Mouse (Mus musculus): ENCODE results near the gene Mboat2.
A peak's percentile ranks its signal among the peaks of the same experiment; 100 is the strongest.

- no peak for TF ChIP-seq EP300 (IDR thresholded peaks at IDR 0.05)
- TF ChIP-seq CTCF (IDR thresholded peaks at IDR 0.05), result peak; percentile 57
These were observed 14.7 kb downstream of the Mboat2 start for GRCm38 (mm10) chr12:24845344-24845743.

Measured in lung, postnatal 0 days (tissue).